Mouse (Mus musculus) midbrain, embryonic 10.5 days (tissue): ENCODE data around the gene Mapk13. TPM values are rescaled to one million over a fixed set of nuclear protein-coding genes. Genes with fewer than 3 reads are reported as not detected.
"Not testable (repeated sequence)": the region's sequence is repeated elsewhere in the genome, so short reads cannot be mapped to it uniquely, and the experiment has no call there.

Experiments used
- DNase-seq: peaks from one replicate; pipeline ENCODE4 v3.0.0-alpha.2; 2017; ENCODE audit warnings: low spot score
- H3K27ac ChIP-seq: fragments of 300-500 bp; sonication (generic); replicated peaks from 2 replicates; pipeline ENCODE4 v1.5.1; 2016; ENCODE audit warnings: mild to moderate bottlenecking
- H3K27me3 ChIP-seq: fragments of 300-500 bp; sonication (generic); 2 replicates; pipeline ENCODE4 v1.6.1; 2016; ENCODE audit warnings: low read depth, mild to moderate bottlenecking; ENCODE audit not compliant: poor library complexity, severe bottlenecking
- H3K36me3 ChIP-seq: fragments of 300-500 bp; sonication (generic); 2 replicates; pipeline ENCODE4 v1.6.1; 2016; ENCODE audit warnings: mild to moderate bottlenecking, moderate library complexity
- H3K4me1 ChIP-seq: fragments of 300-500 bp; sonication (generic); 2 replicates; pipeline ENCODE4 v1.6.1; 2016
- H3K4me3 ChIP-seq: fragments of 300-500 bp; sonication (generic); 2 replicates; pipeline ENCODE4 v1.5.1; 2016; ENCODE audit warnings: mild to moderate bottlenecking, moderate library complexity
- H3K9me3 ChIP-seq: fragments of 300-500 bp; sonication (generic); replicated peaks from 2 replicates; pipeline ENCODE4 v1.6.1; 2016; ENCODE audit warnings: mild to moderate bottlenecking
- WGBS: fragments of 180-500 bp; shearing (Covaris S2); methylation state at CpG from one replicate; pipeline ENCODE4 v1.1.7; 2016; 5-methylcytosine and 5-hydroxymethylcytosine counted together
- polyA plus RNA-seq: library from polyadenylated mRNA; unstranded; fragments of >200 nt; fragmentation: Nextera tagmentation; extraction: Ambion mirVana; gene quantifications from 2 replicates; pipeline ENCODE4 v1.2.1, GENCODE M21; 2016

The Mapk13 gene
- polyA plus RNA-seq, 1 experiment from 2014 or later: 4.0 TPM

DNA sequence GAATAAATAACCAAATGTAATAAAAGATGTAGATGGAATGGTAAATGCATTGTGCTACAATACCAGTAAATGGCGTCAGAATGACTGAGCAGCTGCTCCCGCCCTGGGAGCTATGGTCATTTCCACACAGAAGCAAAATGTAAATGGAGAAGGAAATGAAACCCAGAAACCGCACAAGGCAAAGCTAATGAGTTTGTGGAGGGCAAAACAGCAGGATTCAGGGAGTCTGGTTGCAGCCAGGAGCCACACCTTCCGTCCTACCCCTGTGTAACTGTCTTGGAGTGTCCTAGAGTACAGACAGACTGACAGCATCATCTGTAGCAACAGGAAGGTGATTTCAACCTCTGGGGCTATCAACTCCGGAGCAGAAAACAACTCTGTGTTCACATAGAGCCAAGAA is 12.7 kb upstream of the Mapk13 start:
- Histone ChIP-seq H3K27ac (no peak overlapping the region), H3K27me3 (no peaks in the 10 kb centered on the region), H3K4me1 (no peaks in the 10 kb centered on the region), H3K4me3 (no peak overlapping the region), H3K36me3 (no peaks in the 10 kb centered on the region), H3K9me3 (no peaks in the 10 kb centered on the region)
- WGBS: 77% methylated on average over 5 of the region's 5 CpGs
- DNase-seq: no peak

DNA sequence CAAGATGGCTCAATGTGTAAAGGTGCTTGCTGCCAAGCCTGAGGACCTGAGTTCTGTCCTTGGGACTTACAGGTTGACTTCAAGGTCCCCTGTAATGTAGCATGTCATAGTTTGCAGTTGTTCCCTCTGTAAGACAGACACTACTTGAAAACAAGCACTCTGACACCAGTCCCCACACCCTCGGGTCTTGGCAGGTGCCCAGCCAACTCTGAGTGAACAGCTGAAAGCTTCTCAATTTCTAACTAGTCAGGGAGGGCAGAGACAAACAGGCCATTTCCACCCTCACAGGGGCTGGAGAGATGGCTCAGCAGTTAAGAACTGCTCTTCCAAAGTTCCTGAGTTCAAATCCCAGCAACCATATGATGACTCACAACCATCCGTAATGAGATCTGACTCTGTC is 11.6 kb upstream of the Mapk13 start:
- H3K27me3 ChIP-seq: no peaks in the 10 kb centered on the region
- H3K27ac ChIP-seq: no peak overlapping the region
- H3K4me3 ChIP-seq: no peak overlapping the region
- no peak for DNase-seq
- H3K4me1 ChIP-seq: no peaks in the 10 kb centered on the region
- no peaks in the 10 kb centered on the region for H3K9me3 ChIP-seq
- 90% methylated on average over 2 of the region's 2 CpGs for WGBS
- H3K36me3 ChIP-seq: no peaks in the 10 kb centered on the region

DNA sequence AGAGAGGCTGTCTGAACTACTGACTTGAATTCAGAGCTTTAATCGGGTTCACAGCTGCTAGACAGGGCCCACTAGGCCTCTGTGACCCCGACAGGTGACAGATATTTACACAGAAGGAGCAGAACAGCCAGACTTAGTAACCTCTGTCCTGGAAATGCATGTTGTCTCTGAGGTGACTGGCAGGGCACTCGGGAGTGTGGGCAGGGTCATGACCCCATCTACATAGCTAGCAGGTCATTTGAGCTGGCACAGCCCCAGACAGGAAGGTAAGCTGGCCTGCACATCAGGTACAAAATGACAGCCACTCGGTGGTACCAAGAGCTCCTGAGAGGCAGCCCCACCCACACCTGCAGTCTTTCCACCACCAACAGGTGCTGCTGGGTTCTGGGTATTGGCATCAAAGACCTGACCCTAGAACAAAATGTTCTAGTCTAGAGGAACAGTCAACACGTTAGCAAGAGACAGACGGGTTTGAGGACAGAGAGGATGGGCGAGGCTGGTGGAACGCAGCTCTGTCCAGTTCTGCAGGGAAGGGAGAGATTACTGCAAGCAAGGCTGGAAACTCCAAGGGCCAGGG is 8.3 kb upstream of the Mapk13 start:
- WGBS: 76% methylated on average over 8 of the region's 8 CpGs
- no peak for DNase-seq
- H3K27me3 ChIP-seq: no peaks in the 10 kb centered on the region
- H3K36me3 ChIP-seq: no peaks in the 10 kb centered on the region
- no peak overlapping the region for H3K27ac ChIP-seq
- no peaks in the 10 kb centered on the region for H3K4me1 ChIP-seq
- no peaks in the 10 kb centered on the region for H3K9me3 ChIP-seq
- H3K4me3 ChIP-seq: no peak overlapping the region

DNA sequence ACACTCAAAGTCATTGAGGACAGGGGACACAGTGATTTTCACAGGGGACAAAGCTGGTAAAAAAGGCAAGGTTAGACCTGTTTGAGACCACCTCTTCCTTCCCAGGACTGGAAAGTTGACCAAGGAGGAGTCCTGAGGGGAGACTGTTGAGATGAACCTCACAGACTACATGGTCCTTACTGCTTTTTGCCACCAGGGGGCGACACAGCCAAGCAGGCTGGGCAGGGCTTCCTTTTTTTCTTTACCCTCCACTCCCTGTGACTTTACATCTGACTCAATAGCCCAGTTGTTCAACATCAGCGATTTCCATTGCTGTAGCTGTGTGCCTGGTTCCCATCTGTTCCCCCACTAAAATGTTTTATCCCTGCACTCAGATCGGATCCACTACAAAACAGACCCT is 7.2 kb upstream of the Mapk13 start:
- no peak overlapping the region for H3K27ac ChIP-seq
- H3K9me3 ChIP-seq: no peaks in the 10 kb centered on the region
- no peak overlapping the region for H3K4me3 ChIP-seq
- no peaks in the 10 kb centered on the region; the same call in 1 of the 2 replicates for H3K27me3 ChIP-seq
- DNase-seq: peak; percentile 63
- no peaks in the 10 kb centered on the region for H3K36me3 ChIP-seq
- H3K4me1 ChIP-seq: no peaks in the 10 kb centered on the region
- WGBS: 17% methylated on average over 3 of the region's 3 CpGs

DNA sequence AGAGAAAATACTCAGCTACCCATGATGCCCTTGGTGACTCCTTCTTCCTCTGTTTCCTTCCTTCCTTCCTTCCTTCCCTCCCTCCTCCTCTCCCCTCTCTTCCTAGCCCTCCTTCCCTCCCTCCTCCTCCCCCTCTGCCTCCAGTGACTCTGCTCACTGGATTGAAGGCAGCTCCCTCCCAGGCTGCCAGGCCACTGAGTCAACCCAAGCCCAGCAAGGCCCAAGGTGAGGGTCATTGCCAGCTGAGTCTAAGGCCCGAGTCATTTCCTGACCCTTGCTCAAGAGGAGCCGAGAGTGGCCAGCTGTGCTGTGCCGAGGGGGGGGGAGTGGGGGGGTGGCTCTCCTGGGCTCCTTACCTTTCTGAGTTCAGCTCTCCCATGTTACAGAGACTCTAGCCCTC is 2.9 kb upstream of the Mapk13 start:
- 75% methylated on average over 3 of the region's 3 CpGs for WGBS
- no peak overlapping the region for H3K27ac ChIP-seq
- H3K27me3 ChIP-seq: peaks cover 36% of the 10 kb centered on the region
- H3K36me3 ChIP-seq: no peaks in the 10 kb centered on the region
- H3K4me3 ChIP-seq: no peak overlapping the region
- H3K4me1 ChIP-seq: peaks cover 19% of the 10 kb centered on the region
- no peak for DNase-seq
- no peaks in the 10 kb centered on the region for H3K9me3 ChIP-seq

DNA sequence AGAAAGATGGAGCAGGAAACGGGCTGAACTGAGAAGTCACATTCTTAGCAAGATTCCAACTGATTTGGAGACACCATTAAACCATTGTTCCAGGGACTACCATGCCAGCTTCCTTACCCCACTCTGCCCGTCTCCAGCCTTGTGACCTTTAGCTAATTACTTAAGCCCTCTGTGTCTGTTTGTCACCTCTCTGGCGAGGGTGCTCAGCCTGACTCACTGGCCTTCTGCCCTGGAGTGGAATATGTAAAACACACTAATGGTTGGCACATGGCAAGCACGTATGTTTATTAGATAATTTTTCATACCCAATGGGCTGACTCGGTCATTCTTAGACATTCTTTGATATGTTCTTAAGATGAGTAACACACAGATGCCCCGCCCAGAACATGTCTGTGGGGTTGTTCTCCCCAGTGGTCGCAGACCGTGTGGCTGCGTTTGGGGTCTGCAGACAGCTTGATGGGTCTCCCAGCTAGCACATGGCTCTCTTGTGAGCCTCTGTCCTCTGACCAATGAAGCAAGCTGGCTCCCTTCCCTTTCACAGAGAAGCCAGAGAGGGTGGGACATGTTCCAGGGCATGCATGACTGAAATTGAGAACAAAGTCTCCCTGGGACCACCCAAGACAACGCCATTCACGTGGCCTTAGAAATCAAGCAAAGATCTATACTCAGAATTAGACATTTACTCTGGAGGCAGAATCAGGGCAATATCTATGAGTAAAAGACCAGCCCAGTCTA is 2.1 kb upstream of the Mapk13 start:
- H3K27me3 ChIP-seq: peaks cover 43% of the 10 kb centered on the region
- H3K4me1 ChIP-seq: peaks cover 19% of the 10 kb centered on the region
- no peak overlapping the region for H3K27ac ChIP-seq
- H3K36me3 ChIP-seq: no peaks in the 10 kb centered on the region
- DNase-seq: no peak
- 81% methylated on average over 11 of the region's 11 CpGs for WGBS
- no peaks in the 10 kb centered on the region for H3K9me3 ChIP-seq
- no peak overlapping the region for H3K4me3 ChIP-seq

DNA sequence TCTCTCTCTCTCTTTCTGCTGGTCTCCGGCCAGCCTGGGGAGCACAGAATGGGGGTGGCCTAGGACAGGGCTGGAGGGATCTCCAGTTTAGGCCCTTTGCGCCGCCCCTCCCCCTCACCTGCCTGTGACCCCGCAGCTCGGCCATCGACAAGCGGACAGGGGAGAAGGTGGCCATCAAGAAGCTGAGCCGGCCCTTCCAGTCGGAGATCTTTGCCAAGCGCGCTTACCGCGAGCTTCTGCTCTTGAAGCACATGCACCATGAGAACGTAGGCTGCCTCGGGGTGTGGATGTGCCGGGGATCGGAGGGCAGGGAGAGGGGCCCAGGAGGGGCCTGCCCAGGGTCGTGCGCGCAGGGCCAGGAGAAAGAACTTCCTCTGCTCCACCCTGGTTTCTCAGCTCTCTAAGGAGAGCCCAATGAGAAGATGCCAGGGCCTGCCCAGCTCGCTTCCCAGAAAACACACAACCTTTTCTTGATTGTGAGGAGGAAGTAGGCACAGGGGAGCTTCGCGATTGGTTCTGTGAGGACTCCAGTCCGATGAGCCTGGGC is 851 bp downstream of the Mapk13 start:
- peaks cover 19% of the 10 kb centered on the region for H3K4me1 ChIP-seq
- H3K27ac ChIP-seq: peak overlapping the region; percentile 52; the same call in 1 of the 2 replicates
- no peaks in the 10 kb centered on the region for H3K36me3 ChIP-seq
- 0 out of 2 replicates have a peak, but pooled peaks cover 3% of the 10 kb centered on the region for H3K9me3 ChIP-seq
- peaks cover 47% of the 10 kb centered on the region for H3K27me3 ChIP-seq
- WGBS: 9% methylated on average over 24 of the region's 24 CpGs
- H3K4me3 ChIP-seq: peak overlapping the region; percentile 58
- DNase-seq: peak; percentile 51

DNA sequence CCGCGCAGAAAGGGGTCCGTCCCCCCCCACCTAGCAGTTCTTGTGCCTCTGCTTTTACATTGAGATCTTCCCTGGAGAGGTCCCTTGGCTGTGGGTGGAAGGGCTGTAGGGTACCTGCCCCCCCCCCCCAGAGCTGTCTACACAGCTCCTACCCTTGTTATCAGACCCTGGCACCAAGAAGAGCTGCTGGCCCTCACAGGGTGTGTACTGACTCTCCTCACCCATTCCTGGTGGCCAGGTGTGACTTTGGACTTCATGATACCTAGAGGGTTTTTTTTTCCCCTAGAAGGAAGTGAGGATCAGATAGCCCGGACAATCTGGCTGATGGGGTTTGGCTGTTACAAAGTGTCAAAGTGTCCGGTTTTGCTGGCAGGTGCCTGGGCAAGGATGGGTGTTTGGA is 2.2 kb downstream of the Mapk13 start:
- DNase-seq: no peak
- no peak overlapping the region for H3K27ac ChIP-seq
- peaks cover 47% of the 10 kb centered on the region for H3K27me3 ChIP-seq
- peaks cover 19% of the 10 kb centered on the region for H3K4me1 ChIP-seq
- 89% methylated on average over 5 of the region's 5 CpGs for WGBS
- H3K36me3 ChIP-seq: no peaks in the 10 kb centered on the region
- 0 out of 2 replicates have a peak, but pooled peaks cover 3% of the 10 kb centered on the region for H3K9me3 ChIP-seq
- no peak overlapping the region for H3K4me3 ChIP-seq

DNA sequence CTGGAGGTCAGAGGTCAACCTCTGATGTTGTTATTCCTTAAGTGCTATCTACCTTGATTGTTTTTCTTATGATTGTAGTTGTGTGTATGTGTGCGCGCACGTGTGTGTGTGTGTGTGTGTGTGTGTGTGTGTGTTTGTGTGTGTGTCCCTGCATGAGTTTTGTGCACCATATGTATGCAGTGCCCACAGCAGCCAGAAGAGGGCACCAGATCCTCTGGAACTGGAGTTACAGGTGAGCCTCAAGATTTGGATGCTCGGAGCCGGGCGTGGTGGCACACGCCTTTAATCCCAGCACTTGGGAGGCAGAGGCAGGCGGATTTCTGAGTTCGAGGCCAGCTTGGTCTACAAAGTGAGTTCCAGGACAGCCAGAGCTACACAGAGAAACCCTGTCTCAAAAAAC is 5.2 kb downstream of the Mapk13 start:
- H3K36me3 ChIP-seq, H3K27ac ChIP-seq, H3K9me3 ChIP-seq, H3K4me3 ChIP-seq, DNase-seq: not testable (repeated sequence)
- WGBS: 95% methylated on average over 9 of the region's 9 CpGs
- H3K4me1 ChIP-seq: peaks cover 13% of the 10 kb centered on the region
- H3K27me3 ChIP-seq: peaks cover 30% of the 10 kb centered on the region

DNA sequence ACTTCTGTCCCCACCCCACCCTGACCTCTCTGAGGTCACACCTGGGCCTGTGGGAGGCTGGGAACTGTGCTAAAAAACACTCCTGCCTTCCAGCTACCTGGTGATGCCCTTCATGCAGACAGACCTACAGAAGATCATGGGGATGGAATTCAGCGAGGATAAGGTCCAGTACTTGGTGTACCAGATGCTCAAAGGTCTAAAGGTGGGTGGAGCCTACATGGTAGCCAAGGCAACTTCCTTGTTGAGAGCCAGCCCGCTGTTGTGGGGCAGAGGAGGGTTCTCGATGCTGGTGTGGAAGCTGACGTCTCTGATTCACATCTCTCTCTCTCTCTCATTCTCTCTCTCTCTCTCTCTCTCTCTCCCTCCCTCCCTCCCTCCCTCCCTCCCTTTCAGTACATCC is 6.1 kb downstream of the Mapk13 start:
- H3K4me3 ChIP-seq: no peak overlapping the region
- 88% methylated on average over 4 of the region's 4 CpGs for WGBS
- peaks cover 5% of the 10 kb centered on the region for H3K4me1 ChIP-seq
- DNase-seq: no peak
- 0 out of 2 replicates have a peak, but pooled peaks cover 3% of the 10 kb centered on the region for H3K9me3 ChIP-seq
- H3K27me3 ChIP-seq: peaks cover 21% of the 10 kb centered on the region
- no peaks in the 10 kb centered on the region for H3K36me3 ChIP-seq
- no peak overlapping the region for H3K27ac ChIP-seq

DNA sequence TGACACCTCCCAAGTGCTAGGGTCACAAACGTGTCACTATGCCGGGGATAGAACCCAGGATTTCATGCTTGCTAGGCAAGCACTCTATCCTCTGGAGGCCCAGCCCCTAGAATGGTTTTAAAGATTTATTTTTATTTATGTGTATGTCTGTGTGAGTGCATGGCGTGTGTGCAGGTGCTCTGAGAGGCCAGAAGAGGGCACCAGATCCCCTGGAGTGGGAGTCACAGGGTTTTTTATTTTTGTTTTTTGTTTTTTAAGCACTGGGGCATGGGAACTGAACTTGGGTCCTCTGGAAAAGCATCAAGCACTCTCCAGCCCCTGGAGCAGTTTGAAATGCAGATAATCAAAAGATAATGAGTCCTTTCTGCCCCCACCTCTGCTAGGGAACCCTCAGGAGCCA is 7.7 kb downstream of the Mapk13 start:
- DNase-seq: no peak
- Histone ChIP-seq H3K27ac (no peak overlapping the region), H3K36me3 (no peaks in the 10 kb centered on the region), H3K27me3 (peaks cover 5% of the 10 kb centered on the region; the same call in 1 of the 2 replicates), H3K9me3 (0 out of 2 replicates have a peak, but pooled peaks cover 3% of the 10 kb centered on the region), H3K4me1 (0 out of 2 replicates have a peak, but pooled peaks cover 4% of the 10 kb centered on the region), H3K4me3 (no peak overlapping the region)
- WGBS: 86% methylated on average over 3 of the region's 3 CpGs

DNA sequence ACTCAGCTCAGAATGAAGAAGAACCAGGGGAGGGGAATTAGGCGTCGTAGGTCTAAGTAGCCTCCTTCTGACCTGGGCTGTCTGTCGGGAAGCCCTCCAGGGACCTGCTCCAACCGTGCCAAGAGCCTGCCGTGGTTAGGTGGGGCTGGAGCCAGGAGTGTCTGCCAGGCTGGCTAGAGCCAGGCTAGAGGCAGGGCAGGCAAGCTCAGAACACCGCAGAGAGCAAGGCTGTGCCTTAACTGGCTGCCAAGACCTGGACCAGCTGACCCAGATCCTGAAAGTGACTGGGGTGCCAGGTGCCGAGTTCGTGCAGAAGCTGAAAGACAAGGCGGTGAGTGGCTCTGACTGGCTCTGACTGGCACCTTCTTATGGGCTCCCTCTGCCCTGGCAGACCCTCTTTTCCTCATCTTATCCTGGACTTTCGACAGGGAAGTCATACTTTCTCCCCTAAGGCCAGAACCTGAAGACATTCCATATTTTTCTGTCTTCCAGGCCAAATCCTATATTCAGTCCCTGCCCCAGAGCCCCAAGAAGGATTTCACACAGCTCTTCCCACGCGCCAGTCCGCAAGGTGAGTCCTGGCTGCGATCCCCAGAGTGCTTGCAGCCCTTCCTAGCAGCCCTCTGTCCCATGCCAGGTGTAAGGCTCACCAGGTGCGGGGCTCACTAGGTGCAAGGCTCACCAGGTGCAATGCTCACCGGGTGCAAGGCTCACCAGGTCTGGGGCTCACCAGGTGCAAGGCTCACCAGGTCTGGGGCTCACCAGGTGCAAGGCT is 8.3 kb downstream of the Mapk13 start:
- H3K4me1 ChIP-seq: 0 out of 2 replicates have a peak, but pooled peaks cover 4% of the 10 kb centered on the region
- no peaks in the 10 kb centered on the region for H3K27me3 ChIP-seq
- H3K9me3 ChIP-seq: 0 out of 2 replicates have a peak, but pooled peaks cover 3% of the 10 kb centered on the region
- no peak for DNase-seq
- WGBS: 89% methylated on average over 16 of the region's 16 CpGs
- H3K27ac ChIP-seq: no peak overlapping the region
- no peak overlapping the region for H3K4me3 ChIP-seq
- H3K36me3 ChIP-seq: no peaks in the 10 kb centered on the region
